Mouse (Mus musculus) small intestine, adult 2 months (tissue): ENCODE measurements around the gene Steap4.

Experiments
- CTCF ChIP-seq: fragments of 200-500 bp; IDR thresholded peaks from 2 replicates; pipeline ENCODE4 v1.5.1; 2012; ENCODE audit warnings: low read depth, mild to moderate bottlenecking, control low read depth, inconsistent platforms, low read length, moderate library complexity, mixed read lengths; ENCODE audit not compliant: insufficient replicate concordance, insufficient read length; ENCODE audit errors: extremely low read depth
- POLR2A ChIP-seq: fragments of 200-500 bp; IDR thresholded peaks from 2 replicates; pipeline ENCODE4 v1.6.1; 2012; ENCODE audit warnings: low read depth, mild to moderate bottlenecking, control low read depth, inconsistent platforms, low read length, moderate library complexity

DNA sequence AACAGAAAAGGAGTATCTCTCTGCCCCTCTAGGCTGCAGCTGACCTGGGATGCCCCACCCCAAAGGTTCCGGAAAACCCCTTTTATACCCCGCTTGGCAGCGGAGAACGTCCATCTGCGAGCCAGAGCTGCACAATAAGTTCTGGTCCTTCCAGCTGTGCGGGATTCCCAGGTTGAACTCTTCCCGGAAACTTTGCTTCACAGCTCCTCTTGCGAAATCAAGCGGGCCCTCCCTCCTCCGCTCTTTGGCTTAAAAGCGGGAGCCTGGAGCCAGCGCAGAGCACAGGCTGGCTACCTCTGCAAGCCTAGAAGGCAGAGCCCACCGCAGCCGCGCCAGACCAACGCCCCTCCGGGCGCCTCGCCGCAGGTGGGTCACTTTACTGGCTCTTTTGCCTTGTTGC, at the start of gene Steap4:
- TF ChIP-seq CTCF (no peak), POLR2A (no peak)
